Mouse (Mus musculus) mouse trophoblast stem cell (cell line): ENCODE measurements around the gene Ms4a4c.
"Not testable (repeated sequence)": the region's sequence is repeated elsewhere in the genome, so short reads cannot be mapped to it uniquely, and the experiment has no call there.

ENCODE experiments used
- in situ Hi-C, 2 experiments: fragments of 300-500 bp; cut with MseI, MboI; formaldehyde crosslinking; loops; 2 replicates in 1 of 2; 3 replicates in 1 of 2; pipeline ENCODE4 v1.15.1; 2025

The Ms4a4c gene

DNA sequence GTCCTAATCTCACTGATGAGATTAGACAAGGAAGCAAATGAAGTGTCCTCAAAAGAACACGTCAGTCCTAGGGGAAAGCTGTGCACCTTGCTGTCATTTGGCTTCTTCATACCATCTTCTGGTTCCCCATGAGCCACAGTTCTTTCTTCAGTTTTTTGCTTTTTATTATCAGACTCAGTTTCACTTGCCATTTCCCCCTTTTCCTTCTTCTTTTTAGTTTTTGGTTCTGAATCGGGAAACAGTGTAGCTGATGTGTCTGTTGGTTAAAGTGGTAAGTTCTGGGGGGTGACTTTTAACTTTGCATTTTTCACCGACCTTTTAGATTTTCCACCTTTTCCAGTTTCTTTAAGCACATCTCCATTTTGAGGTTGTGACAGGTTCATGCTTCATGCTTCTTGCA lies at the start of gene Ms4a4c:
Gene Ms4a4c (plus strand): TSS at position 244 of the 400 bp plus-strand sequence.
- in situ Hi-C loops = no loop called here

DNA sequence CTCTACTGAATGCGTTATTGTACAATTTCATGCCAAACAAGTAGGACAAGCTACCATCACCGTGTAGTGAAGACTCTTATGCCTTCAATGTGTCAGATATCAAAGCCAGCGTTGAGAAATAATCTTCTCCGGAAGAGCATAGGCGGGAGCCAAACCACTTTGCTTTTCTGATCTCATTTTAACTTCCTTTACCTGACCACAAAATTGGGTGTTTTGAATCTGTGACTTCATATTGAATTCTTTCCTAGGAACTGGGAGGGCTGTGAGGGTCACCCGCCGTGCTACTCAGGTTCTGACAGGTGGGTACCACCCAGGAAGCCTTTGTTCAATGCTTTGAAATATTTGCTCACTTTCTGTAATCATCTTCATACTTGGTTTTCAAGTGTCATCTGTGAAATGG lies 48.8 kb upstream of the Ms4a4c start:
- in situ Hi-C loops = loop anchor here in 1 of 2 experiments (25.0 kb wide), 1 partner anchor 407 kb away; the partner anchor contains the start of gene Mrpl16

DNA sequence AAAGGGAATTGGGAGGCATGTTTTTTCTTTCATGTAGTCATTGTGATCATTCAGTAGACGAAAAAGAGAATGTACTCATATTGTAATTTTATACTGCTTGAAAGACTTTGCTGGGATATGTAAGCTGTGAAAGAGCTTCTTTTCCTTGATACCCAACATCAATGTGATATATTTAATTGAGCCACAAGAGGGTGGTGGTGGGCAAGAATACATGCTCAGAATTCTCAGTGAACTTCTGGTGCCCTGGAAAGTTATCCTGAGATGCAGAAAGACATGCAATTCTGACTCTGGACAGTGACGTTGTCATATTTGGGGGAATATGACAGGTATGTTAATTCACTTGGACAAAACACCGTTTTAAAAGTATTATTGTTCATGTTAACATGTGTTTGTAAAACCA lies 44.5 kb upstream of the Ms4a4c start:
- in situ Hi-C loops = loop anchor here in 1 of 2 experiments (25.0 kb wide), 1 partner anchor 402 kb away; the partner anchor contains the start of gene Mrpl16

DNA sequence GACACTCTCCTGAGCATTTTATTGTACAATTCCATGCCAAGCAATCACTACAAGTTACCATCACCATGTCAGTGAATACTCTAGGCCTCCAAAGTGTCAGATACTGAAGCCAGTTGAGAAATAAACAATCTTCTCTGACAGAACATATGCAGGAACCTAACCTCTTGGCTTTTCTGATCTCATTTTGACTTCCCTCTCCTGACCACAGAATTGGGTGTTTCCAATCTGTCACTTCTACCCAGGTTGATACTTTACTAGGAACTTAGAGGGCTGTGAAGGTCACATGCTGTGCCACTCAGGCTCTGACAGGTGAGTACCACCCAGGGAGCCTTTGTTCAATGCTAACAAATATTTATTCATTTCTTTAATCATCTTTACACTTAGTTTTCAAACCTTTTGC lies 42.6 kb upstream of the Ms4a4c start:
- in situ Hi-C loops = loop anchor here in 1 of 2 experiments (25.0 kb wide), 1 partner anchor 400 kb away; the partner anchor contains the start of gene Mrpl16

DNA sequence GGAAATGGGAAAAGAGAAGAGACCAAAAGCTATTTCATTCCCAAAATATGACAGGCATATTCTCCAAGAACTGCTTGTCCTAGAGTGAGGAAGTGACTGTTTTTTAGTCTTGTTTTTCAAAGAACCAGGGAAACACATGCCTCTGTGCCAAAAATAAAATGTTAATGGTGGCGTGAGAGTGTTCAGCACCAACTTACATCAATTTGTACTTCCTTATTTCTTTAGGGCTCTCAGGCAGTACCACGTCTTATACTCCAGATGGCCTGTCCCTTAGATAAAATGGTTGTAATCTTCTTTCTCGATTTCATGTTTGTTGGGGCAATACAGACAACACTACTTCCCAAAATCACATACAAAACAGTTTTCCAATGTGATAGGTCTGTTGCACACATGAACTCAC lies 36.3 kb upstream of the Ms4a4c start:
- in situ Hi-C loops = loop anchor here in 1 of 2 experiments (25.0 kb wide), 1 partner anchor 394 kb away; the partner anchor contains the start of gene Mrpl16

DNA sequence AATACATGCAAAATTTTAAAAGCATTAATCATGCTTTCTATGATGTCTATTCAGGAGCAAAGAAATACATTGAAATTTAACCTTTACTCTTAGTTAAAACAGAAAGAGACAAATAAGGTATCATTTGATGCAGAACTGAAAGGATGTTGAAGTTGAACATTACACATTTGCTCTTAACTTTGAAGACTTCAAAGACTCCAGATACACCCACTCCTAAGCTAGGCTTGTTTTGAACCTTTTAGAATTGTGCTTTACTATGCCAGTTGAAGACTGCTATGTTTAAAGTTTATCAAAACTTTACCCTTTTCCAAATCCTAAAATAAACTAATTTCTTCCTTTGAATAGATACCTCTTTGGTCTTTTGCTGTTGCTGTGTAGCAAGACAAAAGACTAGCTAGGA lies 33.4 kb upstream of the Ms4a4c start:
- in situ Hi-C loops = loop anchor here in 1 of 2 experiments (25.0 kb wide), 1 partner anchor 391 kb away; the partner anchor contains the start of gene Mrpl16

DNA sequence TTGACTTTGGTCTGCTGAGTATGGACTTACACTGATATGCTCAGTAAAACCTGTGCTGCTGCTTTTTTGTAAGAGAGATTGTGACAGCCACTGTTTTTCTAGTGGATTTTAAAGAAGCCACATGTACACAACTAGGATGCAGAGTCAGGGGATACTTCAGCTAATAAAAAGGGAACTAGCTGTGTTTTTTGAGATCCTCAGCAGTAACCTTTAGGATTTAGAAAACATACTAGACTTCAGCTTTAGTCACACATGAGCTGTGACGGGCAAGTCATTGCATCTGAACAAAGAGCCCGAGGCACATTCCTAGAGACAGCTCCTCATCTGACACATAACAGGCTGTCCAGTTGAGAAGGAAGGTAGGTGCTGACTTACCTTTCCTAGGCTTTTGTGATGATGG lies 29.3 kb upstream of the Ms4a4c start, which contains the start of gene Ms4a4a:
Gene Ms4a4a (plus strand): TSS at position 251 of the 400 bp plus-strand sequence.
- in situ Hi-C loops = no loop called here

DNA sequence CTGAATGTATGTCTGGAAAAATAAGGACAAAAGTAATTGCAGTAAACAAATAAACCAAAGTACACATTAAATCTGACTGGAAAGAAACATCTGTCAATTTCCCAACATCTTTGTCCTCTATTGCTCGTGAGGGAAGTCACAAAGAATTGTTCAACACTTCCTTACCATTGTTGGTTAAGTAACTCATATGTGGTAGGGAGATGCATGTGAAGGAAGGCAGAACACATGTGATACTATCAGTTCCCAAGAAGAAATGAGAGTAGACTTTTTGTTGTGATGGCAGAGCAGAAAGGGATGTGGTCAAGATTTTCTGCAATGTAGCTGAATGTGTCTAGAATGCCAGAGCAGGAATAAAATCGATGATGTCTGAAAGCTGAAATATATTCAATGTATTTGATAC lies 28.2 kb upstream of the Ms4a4c start:
- in situ Hi-C loops = no loop called here

DNA sequence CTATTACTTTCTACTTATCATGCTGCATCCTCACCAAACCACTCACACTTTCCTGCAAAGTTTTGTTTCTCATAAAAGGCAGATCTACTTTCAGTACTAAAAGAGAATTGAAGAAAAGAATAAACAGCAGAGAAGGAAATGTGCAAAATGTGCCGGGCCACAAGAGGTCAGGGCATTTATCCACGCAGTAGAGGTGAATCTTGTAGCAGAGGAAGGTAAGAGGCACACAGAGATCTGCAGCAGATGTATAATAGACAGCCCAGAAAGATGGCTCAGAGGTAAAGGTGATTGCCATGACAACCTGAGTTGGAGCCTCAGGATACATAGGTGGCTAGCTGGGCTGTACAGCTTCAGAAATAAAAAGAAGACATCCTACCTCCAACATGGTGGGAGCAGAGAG lies 17.5 kb upstream of the Ms4a4c start:
- in situ Hi-C loops = no loop called here

DNA sequence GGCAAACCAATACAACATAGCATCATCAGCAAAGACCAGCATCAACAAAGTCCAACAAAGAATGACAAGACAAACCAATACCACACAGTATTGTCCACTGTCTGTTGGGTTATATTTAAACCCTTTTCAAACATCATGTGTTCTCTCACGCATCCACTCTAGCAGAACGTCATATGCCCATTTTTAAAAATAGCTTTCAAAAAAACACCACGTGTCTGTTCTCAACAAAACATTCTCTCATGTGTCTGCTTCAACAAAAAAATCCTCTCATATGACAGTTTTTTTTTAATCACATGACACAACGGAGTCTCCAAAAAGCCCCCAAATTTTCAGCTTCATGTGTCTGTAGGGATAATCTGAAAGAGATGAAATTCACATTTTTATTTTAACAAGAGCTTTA lies 16.9 kb upstream of the Ms4a4c start:
- in situ Hi-C loops = no loop called here

DNA sequence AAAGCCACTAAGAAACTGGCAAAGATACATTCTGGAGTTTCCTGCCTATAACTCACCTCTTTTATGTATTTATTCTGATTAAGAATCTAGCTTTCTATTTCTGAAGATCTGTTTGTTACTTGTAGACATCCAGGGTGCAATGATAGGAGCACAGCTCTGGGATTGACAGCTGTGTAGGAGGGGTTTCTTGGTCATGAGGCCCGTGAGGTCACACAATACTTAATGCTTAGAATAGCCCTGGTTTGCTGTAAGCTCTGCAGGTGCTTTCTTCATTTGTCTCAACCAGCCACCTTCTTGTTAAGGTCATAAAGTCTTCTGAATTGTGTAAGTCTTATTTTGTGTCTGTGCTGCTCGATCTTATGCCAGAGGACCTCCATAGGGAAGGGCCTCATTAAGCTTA lies 15.6 kb upstream of the Ms4a4c start:
- in situ Hi-C loops = no loop called here

DNA sequence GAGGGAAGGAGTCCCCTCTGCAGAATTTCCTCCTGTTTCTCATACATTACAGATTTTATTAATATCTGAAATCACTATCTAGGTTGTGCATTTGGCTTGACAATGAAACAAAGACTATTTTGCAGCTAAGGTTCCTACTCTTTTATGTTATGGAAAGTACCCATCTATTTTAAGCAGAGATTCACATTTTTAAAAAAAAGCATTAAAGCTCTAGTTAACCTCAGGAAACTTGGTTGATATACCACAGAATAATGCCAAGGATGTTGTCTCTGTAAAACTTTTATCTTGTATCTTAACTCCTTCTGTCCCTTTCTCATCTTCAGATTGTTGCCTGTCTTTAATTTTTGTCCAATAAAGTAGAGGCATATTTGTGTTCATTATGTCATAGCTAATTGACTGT lies 8.8 kb upstream of the Ms4a4c start:
- in situ Hi-C loops = no loop called here

DNA sequence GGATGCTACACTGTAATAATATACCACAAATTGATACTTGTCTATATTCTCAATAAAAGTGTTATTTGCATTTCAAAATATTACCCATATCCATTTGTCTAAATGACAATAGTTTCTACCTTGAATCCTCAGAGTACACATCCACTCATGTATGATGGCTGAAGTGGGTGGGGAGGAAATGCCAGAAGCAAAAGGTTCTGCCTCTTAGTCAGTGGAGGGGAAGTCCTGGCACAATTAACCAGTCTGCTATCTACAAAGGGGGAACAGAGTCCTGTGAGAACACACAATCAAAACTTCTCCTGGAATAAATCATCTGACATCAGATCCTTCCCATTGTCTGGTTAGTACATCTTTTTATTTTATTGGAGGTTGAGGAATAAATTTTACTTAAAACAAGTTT lies 2.9 kb downstream of the Ms4a4c start:
- in situ Hi-C loops = no loop called here

DNA sequence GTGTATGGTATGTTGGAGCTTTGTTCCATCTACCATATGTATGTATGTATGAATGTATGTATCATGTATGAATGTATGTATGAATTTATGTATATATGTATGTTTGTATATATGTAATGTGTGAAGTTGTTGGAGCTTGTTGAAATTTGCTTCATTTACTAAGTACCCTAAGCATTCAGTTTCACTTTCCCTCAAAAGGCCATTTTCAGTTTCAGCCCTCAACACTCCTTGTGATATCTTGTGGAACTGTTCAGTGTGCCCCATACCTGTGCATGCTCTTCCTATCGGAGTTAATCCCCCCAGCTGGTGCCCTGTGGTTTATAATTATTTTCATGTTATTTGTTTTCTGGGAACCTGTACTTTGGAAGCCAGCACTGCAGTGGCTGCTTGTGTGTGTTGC lies 4.0 kb downstream of the Ms4a4c start:
- in situ Hi-C loops = no loop called here

DNA sequence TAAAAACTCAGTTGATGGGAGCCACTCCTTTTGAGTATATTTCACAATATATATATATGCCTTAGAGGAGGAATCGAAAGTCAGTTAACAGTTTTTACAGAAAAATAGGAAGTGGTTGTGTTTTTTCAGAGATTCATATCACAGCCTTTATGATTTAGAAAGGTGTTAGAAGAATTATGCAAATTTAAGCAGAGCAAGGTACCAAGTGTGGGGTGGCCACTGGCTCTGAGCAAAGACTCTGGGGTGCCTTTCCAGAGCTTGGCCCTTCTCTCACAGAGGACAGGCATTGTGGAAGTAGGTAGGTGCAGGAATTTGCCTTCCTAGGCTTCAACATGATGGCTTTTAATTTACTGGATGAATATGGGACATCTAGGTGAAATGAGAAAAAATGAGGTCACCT lies 7.1 kb downstream of the Ms4a4c start:
- in situ Hi-C loops = no loop called here

DNA sequence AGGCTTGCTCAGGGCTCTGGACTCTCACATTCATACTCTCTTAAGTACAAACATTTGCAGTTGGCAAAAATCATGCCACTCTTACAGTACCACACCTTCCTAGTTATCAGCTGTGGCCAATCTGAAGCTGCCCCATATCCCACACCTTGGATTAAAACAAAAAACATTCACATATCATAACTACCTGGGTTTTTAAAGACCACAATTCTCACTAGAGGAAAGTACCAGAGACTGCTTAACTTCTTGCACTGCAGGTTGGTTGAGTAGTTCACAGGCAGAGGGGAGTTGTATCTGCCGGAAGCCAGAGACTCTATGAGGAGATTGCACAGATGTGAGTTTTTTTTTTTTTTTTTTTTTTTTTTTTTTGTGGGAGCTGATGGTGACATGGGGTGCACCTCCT lies 9.5 kb downstream of the Ms4a4c start:
- in situ Hi-C loops = no loop called here

DNA sequence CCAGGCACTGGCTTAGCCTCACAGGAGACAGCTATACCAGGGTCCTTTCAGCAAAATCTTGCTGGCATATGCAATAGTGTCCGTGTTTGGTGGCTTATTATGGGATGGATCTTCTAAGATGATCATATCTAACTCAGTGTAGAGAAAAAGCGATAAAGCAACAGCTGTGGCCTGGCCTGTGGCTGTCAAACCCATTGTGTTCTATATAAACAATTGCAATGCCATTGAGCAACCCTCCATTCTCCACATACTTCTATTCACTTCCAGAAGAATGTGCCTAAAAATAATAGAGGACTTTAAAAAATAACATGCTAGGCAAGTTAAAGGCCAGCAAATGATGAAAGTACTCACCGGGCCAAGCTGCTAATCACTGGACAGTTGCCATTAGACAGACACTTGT lies 11.0 kb downstream of the Ms4a4c start:
- in situ Hi-C loops = no loop called here

DNA sequence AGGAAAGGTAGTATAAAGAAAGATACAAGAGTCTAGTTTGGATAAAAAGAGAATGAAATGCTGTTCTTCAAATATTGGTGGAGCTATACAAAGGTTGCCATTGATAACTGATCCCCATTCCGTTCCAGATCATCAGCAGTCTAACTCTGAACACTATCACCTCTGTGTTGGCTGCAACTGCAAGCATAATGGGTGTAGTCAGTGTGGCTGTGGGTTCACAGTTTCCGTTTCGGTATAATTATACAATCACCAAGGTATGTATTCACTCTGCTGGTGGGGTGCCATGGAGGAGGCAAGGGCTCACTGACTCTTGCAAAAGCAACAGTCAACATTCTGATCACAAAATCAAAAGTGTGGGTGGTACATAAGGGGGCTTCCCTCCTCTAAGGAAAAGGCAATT lies 14.3 kb downstream of the Ms4a4c start:
- in situ Hi-C loops = not testable (repeated sequence)

DNA sequence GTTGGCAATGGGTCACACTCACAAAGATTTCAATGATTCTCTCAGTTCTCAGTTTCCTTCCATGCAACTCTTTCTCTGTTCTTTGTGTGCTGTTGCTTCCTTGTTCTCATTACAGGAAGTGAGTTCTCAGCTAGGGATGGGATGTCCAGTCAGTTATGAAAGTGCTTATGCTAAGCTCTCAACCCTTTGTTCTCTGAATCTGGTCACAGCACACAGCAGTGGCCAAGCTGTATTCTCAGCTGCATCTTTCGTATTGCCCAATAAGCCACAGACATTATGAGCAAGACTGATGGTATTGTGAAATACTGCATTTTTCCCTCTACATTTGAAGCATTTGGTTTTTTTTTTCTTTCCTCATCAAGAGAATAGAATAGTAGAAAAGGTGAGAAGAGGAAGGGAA lies 26.6 kb downstream of the Ms4a4c start:
- in situ Hi-C loops = not testable (repeated sequence)

DNA sequence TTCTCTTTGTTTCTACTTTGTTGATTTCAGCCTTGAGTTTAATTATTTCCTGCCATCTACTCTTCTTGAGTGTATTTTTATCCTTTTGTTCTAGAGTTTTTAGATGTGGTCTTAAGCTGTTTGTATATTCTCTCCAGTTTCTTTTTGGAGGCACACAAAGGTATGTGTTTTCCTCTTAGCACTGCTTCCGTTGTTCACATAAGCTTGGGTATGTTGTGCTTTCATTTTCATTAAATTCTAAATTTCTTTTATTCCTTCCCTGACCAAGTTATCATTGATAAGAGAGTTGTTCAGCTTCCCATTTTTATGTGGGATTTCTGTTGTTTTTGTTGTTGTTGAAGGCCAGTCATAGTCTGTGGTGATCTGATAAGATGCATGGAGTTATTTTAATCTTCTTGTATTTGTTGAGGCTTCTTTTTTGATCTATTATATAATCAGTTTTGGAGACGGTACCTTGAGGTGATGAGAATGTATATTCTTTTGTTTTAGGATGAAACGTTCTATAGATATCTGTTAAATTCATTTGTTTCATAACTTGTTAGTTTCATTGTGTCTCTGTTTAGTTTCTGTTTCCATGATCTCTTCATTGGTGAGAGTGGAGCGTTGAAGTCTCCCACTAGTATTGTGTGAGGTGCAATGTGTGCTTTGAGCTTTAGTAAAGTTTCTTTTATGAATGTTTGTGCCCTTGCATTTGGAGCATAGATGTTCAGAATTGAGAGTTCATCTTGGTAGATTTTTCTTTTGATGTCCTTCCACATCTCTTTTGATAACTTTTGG lies 30.7 kb downstream of the Ms4a4c start:
- in situ Hi-C loops = no loop called here

DNA sequence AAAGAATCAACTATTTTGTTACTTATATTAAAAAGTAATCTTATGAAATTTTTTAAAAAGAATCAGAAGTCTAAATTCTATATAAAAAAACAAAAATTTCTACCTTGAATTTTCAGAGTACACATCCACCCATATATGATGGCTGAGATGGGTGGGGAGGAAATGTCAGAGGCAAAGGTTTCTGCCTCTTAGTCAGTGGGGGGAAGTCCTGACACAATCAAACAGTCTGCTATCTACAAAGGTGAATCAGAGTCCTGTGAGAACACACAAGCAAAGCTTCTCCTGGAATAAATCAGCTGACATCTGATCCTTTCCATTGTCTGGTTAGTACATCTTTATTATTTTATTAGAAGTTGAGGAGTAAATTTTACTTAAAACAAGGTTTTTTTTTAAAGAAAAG lies 38.8 kb downstream of the Ms4a4c start, which contains the start of gene Ms4a4b:
Gene Ms4a4b (plus strand): TSS at position 216 of the 400 bp plus-strand sequence.
- in situ Hi-C loops = no loop called here

DNA sequence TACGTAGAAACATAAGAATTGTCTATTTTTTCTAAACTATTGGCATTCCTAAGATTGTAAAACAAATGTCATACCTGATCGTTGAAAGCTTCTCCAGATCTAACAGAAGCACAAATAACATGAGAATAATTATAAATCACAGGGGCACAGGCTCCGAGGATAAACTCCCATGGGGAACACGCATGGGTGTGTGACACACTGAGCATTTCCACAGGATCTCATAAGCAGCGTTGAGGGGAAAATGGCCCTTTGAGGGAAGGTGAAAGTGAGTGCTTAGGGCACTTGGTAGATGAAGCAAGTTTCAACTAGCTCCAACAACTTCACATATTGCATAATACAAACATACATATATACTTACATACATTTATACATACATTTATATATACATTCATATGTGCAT lies 39.4 kb downstream of the Ms4a4c start:
- in situ Hi-C loops = no loop called here

DNA sequence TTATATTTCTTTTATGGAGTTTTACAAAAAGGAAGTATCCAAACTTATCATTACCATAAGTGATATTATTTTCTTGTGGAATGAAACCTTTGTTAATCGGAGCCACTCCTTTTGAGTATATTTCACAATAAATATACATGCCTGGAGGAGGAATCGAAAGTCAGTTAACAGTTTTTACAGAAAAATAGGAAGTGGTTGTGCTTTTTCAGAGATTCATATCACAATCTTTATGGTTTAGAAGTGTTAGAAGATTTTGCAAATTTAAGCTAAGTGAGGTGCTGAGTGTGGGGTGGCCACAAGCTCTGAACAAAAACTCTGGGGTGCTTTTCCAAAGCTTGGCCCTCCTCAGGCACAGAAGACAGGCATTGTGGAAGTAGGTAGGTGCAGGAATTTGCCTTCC lies 42.7 kb downstream of the Ms4a4c start:
- in situ Hi-C loops = no loop called here
